Mouse (Mus musculus): Measurements from ENCODE around the gene Tsen2.

- TF ChIP-seq CTCF (IDR thresholded peaks at IDR 0.05; ENCODE audit: insufficient read depth, low read length) (no peak), POLR2A (IDR thresholded peaks at IDR 0.05; ENCODE audit: borderline replicate concordance, extremely low read depth, low read depth, low read length) (no peak)
Observed at GRCm38 (mm10) chr6:115584176-115584575, 39.7 kb downstream of the Tsen2 start.

All from lung, adult 2 months (tissue).